Mouse (Mus musculus) myocyte (in vitro differentiated cells): ENCODE measurements at regions not wholly inside any gene's neighbourhood (a gene's known extent, or its start where the extent isn't known, plus 50 kb on each side); places are given as distances from the start of the nearest gene placed in this dataset.

Experiments used
- CEBPB ChIP-seq: IDR thresholded peaks from 2 replicates; pipeline ENCODE4 v1.6.1; 2011; ENCODE audit warnings: mild to moderate bottlenecking, moderate library complexity; ENCODE audit not compliant: poor library complexity, insufficient read depth, severe bottlenecking
- MAX ChIP-seq: IDR thresholded peaks from one replicate; pipeline ENCODE4 v1.6.1; 2011; ENCODE audit warnings: low read depth, mild to moderate bottlenecking, control low read depth
- POLR2A ChIP-seq: IDR thresholded peaks from one replicate; pipeline ENCODE4 v1.6.1; 2011; ENCODE audit warnings: low read depth, mild to moderate bottlenecking, control low read depth, moderate library complexity; ENCODE audit not compliant: insufficient read length
- POLR2AphosphoS2 ChIP-seq: IDR thresholded peaks from one replicate; pipeline ENCODE4 v1.6.1; 2011; ENCODE audit warnings: low read depth, control low read depth; ENCODE audit not compliant: insufficient read length
- TCF3 ChIP-seq: IDR thresholded peaks from one replicate; pipeline ENCODE4 v1.6.1; 2011; ENCODE audit warnings: low read depth, control low read depth; ENCODE audit not compliant: insufficient read length

DNA sequence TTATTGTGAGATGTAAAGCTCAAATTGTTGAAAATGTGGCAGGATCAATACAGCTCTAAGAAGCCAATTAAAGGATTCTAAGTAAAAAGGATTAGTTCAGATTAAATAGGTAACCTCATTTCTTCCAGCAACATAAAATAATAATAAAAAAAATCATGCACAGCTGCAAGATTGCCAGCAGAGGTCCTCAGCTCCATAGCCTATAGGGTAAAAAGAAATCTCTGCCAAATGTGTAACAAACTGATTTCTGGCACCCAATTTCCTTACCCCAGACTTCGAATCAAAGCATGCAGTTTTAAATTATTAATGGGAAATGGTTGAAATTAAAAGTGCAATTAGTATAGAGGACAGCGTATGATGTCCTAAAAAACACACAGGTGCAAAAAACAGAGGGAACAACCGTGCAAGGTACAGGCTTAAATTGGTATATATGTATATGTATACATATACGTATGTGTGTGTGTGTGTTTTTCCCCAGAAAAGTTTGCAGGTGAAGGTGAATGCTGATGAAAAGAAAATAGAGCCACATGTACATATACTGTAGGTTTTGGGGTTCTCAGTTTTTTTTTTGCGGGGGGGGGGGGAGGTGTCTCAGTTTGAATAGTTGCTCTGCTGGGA is 87.2 kb upstream of the Pdcd1 start:
- TF ChIP-seq MAX (no peak), POLR2AphosphoS2 (no peak), POLR2A (no peak), TCF3 (no peak), CEBPB (no peak)
